ENCODE assay signal across 10 mouse cellular contexts in the genomic region with DNA sequence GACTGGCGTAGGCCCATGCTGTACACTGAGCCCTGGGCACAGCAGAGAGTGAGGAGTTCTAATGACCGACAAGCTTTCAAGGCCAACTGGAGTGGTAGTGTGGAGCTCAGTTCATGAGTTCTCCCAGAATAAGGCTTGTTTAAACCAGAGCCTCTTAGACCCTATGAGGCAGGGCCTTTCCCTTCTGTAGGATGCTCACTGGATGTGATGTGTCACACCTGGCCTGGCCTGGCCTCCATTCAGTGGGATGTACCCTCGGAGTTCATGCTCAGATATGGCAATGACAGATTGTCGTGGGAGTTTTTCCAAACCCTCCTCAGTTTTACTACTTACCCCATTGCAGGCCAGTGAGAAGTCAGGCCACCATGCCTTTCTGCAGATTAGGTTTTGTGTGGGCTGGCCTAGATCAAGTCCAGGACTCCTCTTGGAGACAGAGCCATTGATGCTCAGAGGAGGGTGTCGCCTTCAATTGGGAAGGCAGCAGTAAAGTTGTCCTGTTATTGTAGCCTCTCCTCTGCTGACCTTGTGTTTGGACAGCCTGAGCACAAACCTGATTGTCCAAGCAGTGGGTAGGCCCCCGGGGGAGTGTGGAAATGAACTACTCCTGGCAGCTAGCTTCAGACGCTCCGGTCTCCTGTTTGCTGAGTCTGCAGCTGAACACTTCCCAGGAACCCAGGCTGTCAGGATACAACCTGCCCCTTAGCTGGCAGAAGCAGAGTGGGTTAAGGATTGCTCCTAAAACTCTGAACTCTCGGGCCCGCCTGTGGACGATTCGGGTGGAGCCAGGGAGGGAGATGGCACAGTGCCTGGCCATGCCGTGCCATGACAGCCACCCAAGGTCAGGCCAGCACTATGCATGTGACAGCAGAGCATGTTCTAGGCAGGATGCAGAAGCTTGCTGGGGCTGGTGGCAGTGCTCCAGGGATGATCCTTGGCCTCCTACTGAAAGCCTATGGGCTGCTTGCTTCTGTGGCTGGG.
DNase-seq lines count a peak whose midpoint lies in the region; ATAC-seq lines count a peak whose summit lies in the region.
"Had no signal": no experiment of that assay in that cellular context is flagged by ENCODE, and none has a peak within 500 bp of the region (broad histone marks: within the 10 kb centered on the region; RNA-seq: fewer than 3 reads in every experiment).

No protein-coding gene starts in this region.

- peaks cover 19% of the 10 kb centered on the region for H3K27me3 ChIP-seq in heart, embryonic 13.5 days (replicated peaks)
- peaks cover 6% of the 10 kb centered on the region; the same call in 1 of the 2 replicates for H3K27me3 ChIP-seq in limb, embryonic 10.5 days (ENCODE audit: low read depth, poor library complexity, severe bottlenecking)
- H3K27me3 ChIP-seq in midbrain, embryonic 15.5 days (replicated peaks), result no peaks in the 10 kb centered on the region
- H3K27me3 ChIP-seq: embryonic facial prominence, embryonic 15.5 days had no signal

- ATAC-seq in heart, embryonic 13.5 days (ENCODE audit: extremely low read depth, insufficient number of reproducible peaks, low FRiP score, low TSS enrichment), result no peak
- no peak for ATAC-seq in midbrain, embryonic 15.5 days (replicated peaks)

- peak; percentile 26 for DNase-seq in adipocyte (ENCODE audit: low spot score)
- peak; percentile 79 for DNase-seq in adrenal gland, postnatal 25 days
- no peak for DNase-seq in limb, embryonic 10.5 days (ENCODE audit: low spot score)
- no peak for DNase-seq in right cerebral cortex, postnatal 4 days
- DNase-seq in frontal cortex, postnatal 10 days (ENCODE audit: low spot score in 2 of 2), result no peak
- DNase-seq in thymus, postnatal 4 days, result no peak

- H3K4me2 ChIP-seq in heart, embryonic 13.5 days, result no peak overlapping the region
- no peak overlapping the region for H3K4me2 ChIP-seq in midbrain, embryonic 15.5 days
- H3K4me2 ChIP-seq: embryonic facial prominence, embryonic 15.5 days had no signal

- no peak overlapping the region for H3K4me3 ChIP-seq in heart, embryonic 13.5 days
- H3K4me3 ChIP-seq in limb, embryonic 10.5 days, result no peak overlapping the region
- no peak overlapping the region for H3K4me3 ChIP-seq in midbrain, embryonic 15.5 days
- H3K4me3 ChIP-seq: embryonic facial prominence, embryonic 15.5 days; myocyte had no signal

- H3K4me1 ChIP-seq in heart, embryonic 13.5 days, result peaks cover 58% of the 10 kb centered on the region
- H3K4me1 ChIP-seq in limb, embryonic 10.5 days, result peaks cover 23% of the 10 kb centered on the region
- peaks cover 5% of the 10 kb centered on the region; the same call in 1 of the 2 replicates for H3K4me1 ChIP-seq in midbrain, embryonic 15.5 days

- no peaks in the 10 kb centered on the region for H3K9me3 ChIP-seq in heart, embryonic 13.5 days
- no peaks in the 10 kb centered on the region for H3K9me3 ChIP-seq in limb, embryonic 10.5 days (replicated peaks)
- no peaks in the 10 kb centered on the region for H3K9me3 ChIP-seq in midbrain, embryonic 15.5 days
- H3K9me3 ChIP-seq: embryonic facial prominence, embryonic 15.5 days had no signal

- peak overlapping the region; percentile 42; the same call in 1 of the 2 replicates for H3K9ac ChIP-seq in heart, embryonic 13.5 days
- H3K9ac ChIP-seq in midbrain, embryonic 15.5 days, result no peak overlapping the region
- H3K9ac ChIP-seq: embryonic facial prominence, embryonic 15.5 days had no signal

- H3K27ac ChIP-seq in heart, embryonic 13.5 days (replicated peaks), result peak overlapping the region; percentile 21; the same call in 1 of the 2 replicates
- 0 out of 2 replicates have a peak overlapping the region, but pooled peaks have one; percentile 16 for H3K27ac ChIP-seq in limb, embryonic 10.5 days
- H3K27ac ChIP-seq in midbrain, embryonic 15.5 days, result no peak overlapping the region
- H3K27ac ChIP-seq: embryonic facial prominence, embryonic 15.5 days had no signal

- WGBS in heart, embryonic 13.5 days, result 69% methylated on average over 13 of the region's 13 CpGs
- WGBS in limb, embryonic 10.5 days, result 88% methylated on average over 13 of the region's 13 CpGs
- WGBS in midbrain, embryonic 15.5 days, result 83% methylated on average over 13 of the region's 13 CpGs

- peaks cover 4% of the 10 kb centered on the region; the same call in 1 of the 2 replicates for H3K36me3 ChIP-seq in heart, embryonic 13.5 days
- H3K36me3 ChIP-seq in limb, embryonic 10.5 days, result no peaks in the 10 kb centered on the region
- no peaks in the 10 kb centered on the region for H3K36me3 ChIP-seq in midbrain, embryonic 15.5 days (replicated peaks)
- H3K36me3 ChIP-seq: embryonic facial prominence, embryonic 15.5 days had no signal

Comparison
In these comparisons a context has a peak if more than half of its experiments do, and no peak if none do; other contexts are left out.
1. DNase-seq: peak in adipocyte (single experiment) and adrenal gland, postnatal 25 days (single experiment); none in limb, embryonic 10.5 days (single experiment), right cerebral cortex, postnatal 4 days (single experiment), frontal cortex, postnatal 10 days (0 of 2) and thymus, postnatal 4 days (single experiment).